Mouse (Mus musculus): ENCODE measurements around the gene Slc9a8. TPM values are rescaled to one million over a fixed set of nuclear protein-coding genes. Genes with fewer than 3 reads are reported as not detected.

Gene Slc9a8
- polyA plus RNA-seq, 1 experiment from 2014 or later, result 24.2 TPM

DNA sequence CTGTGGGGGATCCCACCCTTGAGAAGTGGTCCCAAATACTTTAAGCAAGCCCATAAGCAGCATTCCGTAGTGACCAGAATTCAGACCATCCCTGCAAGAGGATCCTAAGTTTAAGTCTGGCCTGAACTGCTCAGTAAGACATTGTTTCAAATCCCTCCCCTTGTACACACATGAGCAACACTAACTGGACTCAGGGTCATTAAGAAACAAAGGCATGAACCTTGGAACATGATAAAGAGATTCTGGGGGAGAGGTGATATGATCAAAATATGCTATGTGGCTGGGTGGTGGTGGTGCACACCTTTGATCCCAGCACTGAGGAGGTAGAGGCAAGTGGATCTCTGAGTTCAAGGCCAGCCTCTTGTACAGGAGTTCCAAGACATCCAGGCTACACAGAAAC, 58.0 kb downstream of the Slc9a8 start:
- no peak overlapping the region for H3K9ac ChIP-seq
- no peaks in the 10 kb centered on the region for H3K9me3 ChIP-seq (replicated peaks)
- no peak overlapping the region for H3K4me3 ChIP-seq
- H3K27ac ChIP-seq, result no peak overlapping the region
- 97% methylated on average over 1 of the region's 1 CpGs for WGBS
- H3K4me2 ChIP-seq (replicated peaks), result no peak overlapping the region
- peaks cover 20% of the 10 kb centered on the region for H3K4me1 ChIP-seq
- no peaks in the 10 kb centered on the region for H3K27me3 ChIP-seq
- H3K36me3 ChIP-seq, result peaks cover 31% of the 10 kb centered on the region
- ATAC-seq (ENCODE audit: low FRiP score), result no peak

DNA sequence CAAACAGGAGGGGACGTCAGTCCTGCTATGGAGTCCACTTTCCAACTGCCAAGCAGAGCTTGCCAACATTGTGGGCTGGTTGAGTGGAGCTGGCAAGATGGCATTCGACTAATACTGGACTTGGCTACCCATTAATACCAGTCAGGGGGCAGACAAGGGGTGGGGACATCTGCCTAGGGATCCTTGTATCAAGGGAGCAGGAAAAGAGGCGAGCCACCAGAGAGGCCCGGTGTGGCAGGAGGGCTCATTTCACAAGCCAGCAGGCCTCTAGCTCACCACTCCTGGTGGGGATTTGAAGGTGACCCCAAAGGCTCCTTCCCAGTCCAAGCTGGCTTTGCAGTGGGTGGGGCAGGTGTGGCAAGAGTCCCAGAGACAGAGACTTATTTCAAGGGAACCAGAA, 61.2 kb downstream of the Slc9a8 start:
- 95% methylated on average over 4 of the region's 4 CpGs for WGBS

GRCm38 (mm10) chr2:167483081-167483826, 61.7 kb downstream of the Slc9a8 start:
- no peak overlapping the region for H3K9ac ChIP-seq
- no peak overlapping the region for H3K4me3 ChIP-seq
- no peaks in the 10 kb centered on the region for H3K9me3 ChIP-seq (replicated peaks)
- ATAC-seq (ENCODE audit: low FRiP score), result no peak
- H3K27me3 ChIP-seq, result no peaks in the 10 kb centered on the region
- H3K36me3 ChIP-seq, result peaks cover 41% of the 10 kb centered on the region
- WGBS, result 94% methylated on average over 27 of the region's 27 CpGs
- 0 out of 2 replicates have a peak, but pooled peaks cover 4% of the 10 kb centered on the region for H3K4me1 ChIP-seq
- H3K4me2 ChIP-seq (replicated peaks), result no peak overlapping the region
- H3K27ac ChIP-seq, result no peak overlapping the region

More for the DNA sequence above, 61.2 kb downstream of the Slc9a8 start:
- H3K4me1 ChIP-seq, result 0 out of 2 replicates have a peak, but pooled peaks cover 4% of the 10 kb centered on the region
- no peak for ATAC-seq (ENCODE audit: low FRiP score)
- H3K27me3 ChIP-seq, result no peaks in the 10 kb centered on the region
- no peak overlapping the region for H3K9ac ChIP-seq
- H3K27ac ChIP-seq, result no peak overlapping the region
- no peak overlapping the region for H3K4me2 ChIP-seq (replicated peaks)
- no peaks in the 10 kb centered on the region for H3K9me3 ChIP-seq (replicated peaks)
- no peak overlapping the region for H3K4me3 ChIP-seq
- peaks cover 41% of the 10 kb centered on the region for H3K36me3 ChIP-seq

DNA sequence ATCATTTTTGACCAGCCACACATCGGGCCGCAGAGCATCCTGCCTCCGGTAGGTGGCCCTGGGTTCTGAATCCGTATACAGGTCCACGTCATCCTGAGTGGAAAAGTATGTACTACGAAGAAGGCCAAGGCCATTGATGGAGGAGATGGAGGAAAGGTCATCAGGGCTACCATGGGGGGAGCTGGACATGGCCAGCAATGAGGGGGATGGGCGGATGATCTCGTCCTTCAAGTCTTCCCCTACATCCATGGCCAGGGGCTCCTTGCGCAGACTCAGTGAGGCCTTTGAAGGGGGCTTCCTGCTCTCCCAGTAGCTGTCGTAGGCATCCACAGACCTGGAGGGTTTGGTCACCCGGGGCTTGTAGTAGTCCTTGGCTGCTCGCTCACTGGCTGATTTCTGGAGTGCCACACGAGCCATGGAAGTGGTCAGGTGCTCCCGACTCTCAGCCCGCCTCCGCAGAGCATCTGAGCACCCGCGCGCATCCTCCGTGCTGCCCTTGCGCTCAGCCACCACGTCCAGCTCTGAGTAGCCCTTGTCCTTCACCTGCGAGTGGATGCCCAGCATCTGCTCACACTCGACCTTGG, 62.4 kb downstream of the Slc9a8 start:
- no peaks in the 10 kb centered on the region for H3K9me3 ChIP-seq (replicated peaks)
- 0 out of 2 replicates have a peak, but pooled peaks cover 4% of the 10 kb centered on the region for H3K4me1 ChIP-seq
- no peak for ATAC-seq (ENCODE audit: low FRiP score)
- H3K27ac ChIP-seq, result no peak overlapping the region
- H3K36me3 ChIP-seq, result peaks cover 41% of the 10 kb centered on the region
- H3K27me3 ChIP-seq, result no peaks in the 10 kb centered on the region
- 95% methylated on average over 24 of the region's 24 CpGs for WGBS
- H3K9ac ChIP-seq, result no peak overlapping the region
- H3K4me3 ChIP-seq, result no peak overlapping the region
- no peak overlapping the region for H3K4me2 ChIP-seq (replicated peaks)

GRCm38 (mm10) chr2:167484932-167485331, 63.4 kb downstream of the Slc9a8 start:
- no peak for ATAC-seq (ENCODE audit: low FRiP score)
- Histone ChIP-seq H3K4me2 (replicated peaks) (no peak overlapping the region), H3K4me1 (0 out of 2 replicates have a peak, but pooled peaks cover 4% of the 10 kb centered on the region), H3K9me3 (replicated peaks) (no peaks in the 10 kb centered on the region), H3K27me3 (no peaks in the 10 kb centered on the region), H3K9ac (no peak overlapping the region), H3K36me3 (peaks cover 41% of the 10 kb centered on the region), H3K27ac (no peak overlapping the region), H3K4me3 (no peak overlapping the region)
- 94% methylated on average over 11 of the region's 11 CpGs for WGBS

GRCm38 (mm10) chr2:167485501-167486377, 64.2 kb downstream of the Slc9a8 start:
- WGBS, result 88% methylated on average over 7 of the region's 7 CpGs
- Histone ChIP-seq H3K27ac (no peak overlapping the region), H3K9ac (no peak overlapping the region)

GRCm38 (mm10) chr2:167486573-167486972, 65.1 kb downstream of the Slc9a8 start:
- no peaks in the 10 kb centered on the region for H3K9me3 ChIP-seq (replicated peaks)
- 78% methylated on average over 4 of the region's 4 CpGs for WGBS
- H3K36me3 ChIP-seq, result peaks cover 41% of the 10 kb centered on the region
- H3K4me1 ChIP-seq, result peaks cover 17% of the 10 kb centered on the region
- H3K4me3 ChIP-seq, result no peak overlapping the region
- H3K4me2 ChIP-seq (replicated peaks), result no peak overlapping the region
- H3K9ac ChIP-seq, result 0 out of 2 replicates have a peak overlapping the region, but pooled peaks have one; percentile 13
- no peaks in the 10 kb centered on the region for H3K27me3 ChIP-seq
- no peak for ATAC-seq (ENCODE audit: low FRiP score)
- H3K27ac ChIP-seq, result no peak overlapping the region

More at GRCm38 (mm10) chr2:167485501-167486377, 64.2 kb downstream of the Slc9a8 start:
- H3K4me1 ChIP-seq, result peaks cover 9% of the 10 kb centered on the region
- H3K36me3 ChIP-seq, result peaks cover 41% of the 10 kb centered on the region
- no peak for ATAC-seq (ENCODE audit: low FRiP score)
- no peaks in the 10 kb centered on the region for H3K27me3 ChIP-seq
- no peak overlapping the region for H3K4me3 ChIP-seq
- no peak overlapping the region for H3K4me2 ChIP-seq (replicated peaks)
- H3K9me3 ChIP-seq (replicated peaks), result no peaks in the 10 kb centered on the region

DNA sequence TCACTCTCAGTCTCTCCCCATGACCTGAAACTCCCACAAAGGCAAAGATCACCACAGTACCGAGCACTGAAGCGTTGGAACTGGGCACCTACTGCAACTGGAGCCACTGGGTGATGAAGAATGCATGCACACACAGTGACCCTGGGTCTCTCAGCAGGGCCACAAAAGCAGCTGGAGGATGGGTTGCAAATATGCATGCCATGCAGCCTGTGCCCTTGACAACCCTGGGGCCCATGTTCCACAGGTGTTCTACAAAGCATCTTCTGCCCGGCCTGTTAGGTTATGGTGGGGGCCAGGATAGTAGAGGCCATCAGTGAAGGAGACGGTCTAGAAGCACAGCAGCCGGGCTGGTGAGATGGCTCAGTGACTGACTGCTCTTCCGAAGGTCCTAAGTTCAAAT, 66.0 kb downstream of the Slc9a8 start:
- peaks cover 23% of the 10 kb centered on the region for H3K4me1 ChIP-seq
- H3K36me3 ChIP-seq, result peaks cover 37% of the 10 kb centered on the region
- H3K27ac ChIP-seq, result no peak overlapping the region
- no peak overlapping the region for H3K4me2 ChIP-seq (replicated peaks)
- no peak overlapping the region for H3K9ac ChIP-seq
- no peak for ATAC-seq (ENCODE audit: low FRiP score)
- H3K9me3 ChIP-seq (replicated peaks), result no peaks in the 10 kb centered on the region
- no peak overlapping the region for H3K4me3 ChIP-seq
- WGBS, result 96% methylated on average over 6 of the region's 6 CpGs
- H3K27me3 ChIP-seq, result no peaks in the 10 kb centered on the region

DNA sequence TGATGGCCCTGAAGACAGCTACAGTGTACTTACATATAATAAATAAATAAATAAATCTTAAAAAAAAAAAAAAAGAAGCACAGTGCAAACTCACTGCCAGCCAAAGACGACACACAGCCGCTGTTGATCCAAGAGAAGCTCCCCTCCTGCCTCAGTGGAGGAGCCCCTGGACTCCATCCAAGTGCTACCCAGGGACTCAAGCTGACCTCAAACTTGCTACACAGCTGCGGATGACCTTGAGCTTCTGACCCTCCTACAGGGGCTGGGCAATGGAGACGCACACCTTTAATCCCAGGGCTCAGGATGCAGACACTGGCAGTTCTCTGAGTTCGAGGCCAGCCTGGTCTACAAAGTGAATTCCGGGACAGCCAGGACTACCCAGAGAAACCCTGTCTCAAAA, 66.5 kb downstream of the Slc9a8 start:
- 92% methylated on average over 6 of the region's 6 CpGs for WGBS
- Histone ChIP-seq H3K36me3 (peaks cover 32% of the 10 kb centered on the region), H3K9ac (no peak overlapping the region), H3K9me3 (replicated peaks) (no peaks in the 10 kb centered on the region), H3K27me3 (no peaks in the 10 kb centered on the region), H3K27ac (no peak overlapping the region), H3K4me3 (no peak overlapping the region), H3K4me1 (peaks cover 23% of the 10 kb centered on the region), H3K4me2 (replicated peaks) (no peak overlapping the region)
- no peak for ATAC-seq (ENCODE audit: low FRiP score)

- Histone ChIP-seq H3K36me3 (peaks cover 7% of the 10 kb centered on the region; the same call in 1 of the 2 replicates), H3K27ac (no peak overlapping the region), H3K9ac (peak overlapping the region; percentile 94), H3K27me3 (no peaks in the 10 kb centered on the region), H3K4me1 (peaks cover 29% of the 10 kb centered on the region), H3K4me3 (no peak overlapping the region), H3K9me3 (replicated peaks) (no peaks in the 10 kb centered on the region), H3K4me2 (replicated peaks) (peak overlapping the region; percentile 99)
- no peak for ATAC-seq (ENCODE audit: low FRiP score)
- WGBS, result 82% methylated on average over 4 of the region's 4 CpGs
These were observed 69.5 kb downstream of the Slc9a8 start for GRCm38 (mm10) chr2:167490813-167491525.

DNA sequence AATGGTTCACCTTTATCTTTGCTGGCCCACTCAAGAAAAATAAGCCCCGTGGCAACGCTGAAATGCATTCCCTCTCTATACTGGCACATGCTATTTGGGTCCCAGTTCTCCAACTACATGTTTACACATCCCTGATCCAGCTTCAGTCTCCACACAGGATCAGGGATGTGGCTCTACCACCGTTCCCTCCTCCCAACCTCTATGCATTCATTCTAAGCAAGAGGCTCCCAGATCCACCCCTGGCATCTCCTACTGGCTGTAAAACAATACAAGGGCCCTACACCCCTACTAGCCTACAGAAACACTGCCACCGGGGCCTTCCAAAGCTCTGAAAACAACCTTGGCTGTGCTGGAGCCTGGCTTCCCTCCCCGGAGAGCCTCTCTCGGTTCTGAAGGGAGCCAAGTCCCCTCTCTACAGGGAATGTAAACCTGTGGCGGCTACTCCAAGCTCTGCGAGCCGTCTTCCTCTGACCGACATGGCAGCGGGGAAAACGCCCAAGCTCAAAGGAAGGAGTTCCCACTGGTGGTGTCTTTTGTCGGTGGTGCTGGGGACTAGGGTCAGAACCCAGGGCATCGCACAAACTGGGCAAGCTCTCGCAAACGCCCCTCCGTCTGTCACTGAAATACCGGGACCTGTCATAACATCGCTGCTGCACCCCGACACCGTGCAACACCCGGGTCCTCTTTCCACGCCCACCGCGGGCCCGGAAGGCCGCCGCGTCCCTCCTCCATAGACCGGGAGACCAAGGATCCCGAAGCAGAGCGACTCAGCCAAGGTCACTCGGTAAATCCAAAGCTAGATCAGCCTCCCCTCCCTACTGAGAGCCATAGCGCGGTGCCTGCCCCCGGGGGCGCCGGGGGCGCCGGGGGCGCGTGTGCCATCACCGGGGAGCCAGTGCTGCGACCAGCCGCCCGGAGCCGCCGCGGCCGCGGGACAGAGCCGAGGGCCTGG, 70.5 kb downstream of the Slc9a8 start, which contains the start of gene Rnf114:
TSS of gene Rnf114 (plus strand) at position 889 of the 952 bp plus-strand sequence.
- H3K4me3 ChIP-seq, result peak within 1 kb of the TSS; percentile 98
- H3K9ac ChIP-seq, result peak within 1 kb of the TSS; percentile 94
- H3K36me3 ChIP-seq, result peaks cover 7% of the 10 kb centered on the region; the same call in 1 of the 2 replicates
- H3K9me3 ChIP-seq (replicated peaks), result no peaks in the 10 kb centered on the region
- WGBS, result 5% methylated on average over 51 of the region's 52 CpGs
- no peaks in the 10 kb centered on the region for H3K27me3 ChIP-seq
- H3K4me1 ChIP-seq, result peaks cover 25% of the 10 kb centered on the region
- H3K27ac ChIP-seq, result peak within 1 kb of the TSS; percentile 98
- peak within 1 kb of the TSS; percentile 99 for H3K4me2 ChIP-seq (replicated peaks)
- peak; percentile 56; the same call in 1 of the 2 replicates for ATAC-seq (ENCODE audit: low FRiP score)
